Mouse (Mus musculus) neutrophil, adult 5-6 weeks (primary cell): ENCODE data around the gene Piezo1. TPM values are rescaled to one million over a fixed set of nuclear protein-coding genes. Genes with fewer than 3 reads are reported as not detected.

Source experiments
- ATAC-seq: fragments of 151-379, 151-347 bp; 2 replicates; pipeline ENCODE4 v1.8.0; 2017; ENCODE audit warnings: mild to moderate bottlenecking, moderate TSS enrichment; ENCODE audit not compliant: insufficient number of reproducible peaks, poor library complexity, low FRiP score, severe bottlenecking; ENCODE audit errors: extremely low read depth
- total RNA-seq: library from RNA; stranded (forward); fragments of 200-1000 nt; gene quantifications from 2 replicates; pipeline ENCODE4 v1.2.3, GENCODE M21; 2017

Piezo1 gene
- total RNA-seq, 1 experiment from 2014 or later = 24.4 TPM

- no peak for ATAC-seq
Observed at GRCm38 (mm10) chr8:122520611-122521010, 30.5 kb downstream of the Piezo1 start.

GRCm38 (mm10) chr8:122517541-122518190 is 33.5 kb downstream of the Piezo1 start:
- no peak for ATAC-seq

GRCm38 (mm10) chr8:122515699-122516098 is 35.4 kb downstream of the Piezo1 start:
- no peak for ATAC-seq

GRCm38 (mm10) chr8:122512392-122512791 is 38.7 kb downstream of the Piezo1 start:
- ATAC-seq = no peak

- no peak for ATAC-seq
Observed at GRCm38 (mm10) chr8:122511552-122511951, 39.6 kb downstream of the Piezo1 start.

GRCm38 (mm10) chr8:122500856-122501255 is 50.3 kb downstream of the Piezo1 start:
- peak; percentile 78 for ATAC-seq

- ATAC-seq = no peak
Observed at GRCm38 (mm10) chr8:122497912-122498311, 53.2 kb downstream of the Piezo1 start.

GRCm38 (mm10) chr8:122497016-122497734 is 54.0 kb downstream of the Piezo1 start:
- ATAC-seq = no peak

GRCm38 (mm10) chr8:122488387-122488786 is 62.7 kb downstream of the Piezo1 start:
- ATAC-seq = no peak

GRCm38 (mm10) chr8:122484831-122485230 is 66.3 kb downstream of the Piezo1 start:
- peak; percentile 5; the same call in 1 of the 2 replicates for ATAC-seq

- no peak for ATAC-seq
Observed at GRCm38 (mm10) chr8:122483877-122484276, 67.3 kb downstream of the Piezo1 start.

GRCm38 (mm10) chr8:122482448-122482847 is 68.7 kb downstream of the Piezo1 start:
- no peak for ATAC-seq

- peak; percentile 70 for ATAC-seq
Observed at GRCm38 (mm10) chr8:122475580-122476320, 75.4 kb downstream of the Piezo1 start, which contains the start of the genes Rnf166 and Ctu2. TSS of gene Rnf166 (minus strand) at chr8:122476064. TSS of gene Ctu2 (plus strand) at chr8:122476143.

GRCm38 (mm10) chr8:122474951-122475560 is 76.1 kb downstream of the Piezo1 start:
- ATAC-seq = no peak

- ATAC-seq = peak; percentile 23; the same call in 1 of the 2 replicates
Observed at GRCm38 (mm10) chr8:122473911-122474421, 77.2 kb downstream of the Piezo1 start.

GRCm38 (mm10) chr8:122470691-122471090 is 80.4 kb downstream of the Piezo1 start:
- no peak for ATAC-seq

GRCm38 (mm10) chr8:122469965-122470364 is 81.2 kb downstream of the Piezo1 start:
- ATAC-seq = no peak

- no peak for ATAC-seq
Observed at GRCm38 (mm10) chr8:122469407-122469806, 81.7 kb downstream of the Piezo1 start.

- ATAC-seq = no peak
Observed at GRCm38 (mm10) chr8:122467816-122468215, 83.3 kb downstream of the Piezo1 start.
